Mouse (Mus musculus) forebrain, embryonic 16.5 days (tissue): Measurements from ENCODE around the gene Ifnk. TPM values are rescaled to one million over a fixed set of nuclear protein-coding genes. Genes with fewer than 3 reads are reported as not detected.

ENCODE experiments used
- polyA plus RNA-seq: library from polyadenylated mRNA; unstranded; fragments of >200 nt; fragmentation: Nextera tagmentation; extraction: Ambion mirVana; gene quantifications from 2 replicates; pipeline ENCODE4 v1.2.1, GENCODE M21; 2015

Ifnk gene
- polyA plus RNA-seq, 1 experiment from 2014 or later: 0.27 TPM

Other genes starting within 250 kb of the Ifnk start
- gene Mob3b, start 5.4 kb downstream of the Ifnk start, polyA plus RNA-seq: 4.3 and 4.6 TPM in 2 replicates
- 49.1 and 50.2 TPM in 2 replicates for gene C9orf72, start 74.1 kb downstream of the Ifnk start, polyA plus RNA-seq